Mouse (Mus musculus): Measurements from ENCODE around the gene Fndc3c1. TPM values are rescaled to one million over a fixed set of nuclear protein-coding genes. Genes with fewer than 3 reads are reported as not detected.
A peak's percentile ranks its signal among the peaks of the same experiment; 100 is the strongest.
"Not testable (repeated sequence)": the region's sequence is repeated elsewhere in the genome, so short reads cannot be mapped to it uniquely, and the experiment has no call there.

The Fndc3c1 gene
- polyA plus RNA-seq (2014; fragmentation: Nextera tagmentation; extraction: Ambion mirVana), result 7.6 and 12.4 TPM in 2 replicates

DNA sequence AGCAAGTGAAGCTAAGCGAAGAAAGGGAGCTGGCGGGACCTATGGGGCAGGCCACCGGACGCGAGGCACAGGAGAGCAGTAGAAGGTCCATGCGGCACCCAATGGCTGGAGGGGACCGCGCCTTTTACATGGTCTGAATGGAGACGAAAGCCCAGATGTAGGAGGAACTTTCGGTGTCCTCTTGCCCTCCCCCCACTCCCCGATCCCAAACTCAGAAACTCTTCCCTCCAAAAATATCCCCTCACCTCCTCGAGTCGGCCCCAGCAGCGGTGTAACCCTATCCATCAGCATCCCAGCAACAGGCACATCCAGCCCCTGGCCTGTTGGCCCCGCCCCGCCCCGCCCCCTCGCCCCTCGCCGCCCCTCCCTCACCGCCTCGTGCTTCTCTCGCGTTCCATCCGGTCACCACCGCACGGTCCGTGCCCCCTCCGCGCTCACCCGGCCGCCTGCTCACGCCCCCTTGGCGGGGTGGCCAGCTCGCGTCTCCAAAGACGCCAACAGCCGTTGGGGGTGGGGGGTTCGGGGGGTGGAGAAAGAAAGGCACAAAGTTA lies at the start of gene Fndc3c1:
Gene Fndc3c1 (minus strand): TSS at position 301 of the 551 bp plus-strand sequence.
- peaks cover 20% of the 10 kb centered on the region for H3K27me3 ChIP-seq (replicated peaks; ENCODE audit: control insufficient read depth, insufficient read depth, low read length)
- DNase-seq (ENCODE audit: low spot score), result peak; percentile 38
- peak; percentile 86 for ATAC-seq (replicated peaks; ENCODE audit: low FRiP score)

DNA sequence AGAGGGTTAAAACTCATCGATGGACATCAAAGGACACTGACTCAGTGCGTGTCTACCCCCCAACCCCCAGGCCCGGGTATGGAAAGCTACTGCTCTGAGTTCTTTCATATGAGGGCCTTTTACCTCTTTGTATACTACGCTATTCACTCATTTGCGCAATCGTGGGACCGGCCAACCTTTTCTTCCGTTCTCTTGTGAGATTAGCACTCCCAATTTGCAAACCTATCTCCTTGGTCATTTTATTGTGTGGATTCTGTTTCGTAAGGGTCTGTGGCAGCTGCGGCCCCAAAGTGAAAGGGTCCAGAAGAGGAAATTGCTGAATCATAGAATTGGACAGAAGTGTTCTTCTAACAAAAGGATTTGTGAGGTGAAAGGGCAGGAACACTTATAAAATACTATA lies 1.2 kb upstream of the Fndc3c1 start:
- Histone ChIP-seq H3K9ac (ENCODE audit: low read depth, low read length) (no peak overlapping the region), H3K27ac (ENCODE audit: low read depth, low read length) (no peak overlapping the region), H3K36me3 (ENCODE audit: control insufficient read depth, insufficient read depth, low read length) (no peaks in the 10 kb centered on the region), H3K4me1 (replicated peaks; ENCODE audit: control insufficient read depth, insufficient read depth, low read length) (no peaks in the 10 kb centered on the region), H3K27me3 (replicated peaks; ENCODE audit: control insufficient read depth, insufficient read depth, low read length) (peaks cover 20% of the 10 kb centered on the region), H3K4me2 (no peak overlapping the region), H3K4me3 (ENCODE audit: low read depth, low read length) (no peak overlapping the region), H3K9me3 (ENCODE audit: control insufficient read depth, low read length) (no peaks in the 10 kb centered on the region)
- 33% methylated on average over 10 of the region's 10 CpGs for WGBS
- DNase-seq (ENCODE audit: low spot score), result no peak
- ATAC-seq (replicated peaks; ENCODE audit: low FRiP score), result no peak

More for the DNA sequence above, at the start of gene Fndc3c1:
- Histone ChIP-seq H3K4me2 (peak within 1 kb of the TSS; percentile 64), H3K27ac (ENCODE audit: low read depth, low read length) (0 out of 2 replicates have a peak within 1 kb of the TSS, but pooled peaks have one; percentile 7), H3K4me1 (replicated peaks; ENCODE audit: control insufficient read depth, insufficient read depth, low read length) (no peaks in the 10 kb centered on the region), H3K9me3 (ENCODE audit: control insufficient read depth, low read length) (no peaks in the 10 kb centered on the region), H3K4me3 (ENCODE audit: low read depth, low read length) (peak within 1 kb of the TSS; percentile 43), H3K9ac (ENCODE audit: low read depth, low read length) (no peak within 1 kb of the TSS), H3K36me3 (ENCODE audit: control insufficient read depth, insufficient read depth, low read length) (no peaks in the 10 kb centered on the region)
- 11% methylated on average over 35 of the region's 39 CpGs for WGBS

- ATAC-seq (replicated peaks; ENCODE audit: low FRiP score), result peak; percentile 39; the same call in 1 of the 2 replicates
- Histone ChIP-seq H3K4me2 (peak overlapping the region; percentile 64), H3K9me3 (ENCODE audit: control insufficient read depth, low read length) (no peaks in the 10 kb centered on the region), H3K27ac (ENCODE audit: low read depth, low read length) (0 out of 2 replicates have a peak overlapping the region, but pooled peaks have one; percentile 7), H3K36me3 (ENCODE audit: control insufficient read depth, insufficient read depth, low read length) (no peaks in the 10 kb centered on the region), H3K27me3 (replicated peaks; ENCODE audit: control insufficient read depth, insufficient read depth, low read length) (peaks cover 20% of the 10 kb centered on the region), H3K4me1 (replicated peaks; ENCODE audit: control insufficient read depth, insufficient read depth, low read length) (no peaks in the 10 kb centered on the region), H3K4me3 (ENCODE audit: low read depth, low read length) (peak overlapping the region; percentile 43), H3K9ac (ENCODE audit: low read depth, low read length) (no peak overlapping the region)
- 30% methylated on average over 13 of the region's 13 CpGs for WGBS
- no peak for DNase-seq (ENCODE audit: low spot score)
Observed at GRCm38 (mm10) chrX:106485671-106486070, 470 bp upstream of the Fndc3c1 start.

DNA sequence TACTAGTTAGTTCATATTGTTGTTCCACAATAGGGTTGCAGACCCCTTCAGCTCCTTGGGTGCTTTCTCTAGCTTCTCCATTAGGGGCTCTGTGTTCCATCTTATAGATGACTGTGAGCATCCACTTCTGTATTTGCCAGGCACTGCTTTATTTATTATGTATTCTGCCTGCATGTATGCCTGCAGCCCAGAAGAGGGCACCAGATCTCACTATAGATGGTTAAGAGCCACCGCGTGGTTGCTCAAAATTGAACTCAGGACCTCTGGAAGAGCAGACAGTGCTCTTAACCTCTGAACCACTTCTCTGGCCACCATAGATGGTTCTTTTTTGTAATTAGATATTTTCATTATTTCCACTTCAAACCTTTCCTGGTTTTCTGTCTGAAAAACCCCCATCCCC lies 5.3 kb downstream of the Fndc3c1 start:
- not testable (repeated sequence) for H3K4me1 ChIP-seq (replicated peaks; ENCODE audit: control insufficient read depth, insufficient read depth, low read length); H3K36me3 ChIP-seq (ENCODE audit: control insufficient read depth, insufficient read depth, low read length); H3K9ac ChIP-seq (ENCODE audit: low read depth, low read length); H3K27me3 ChIP-seq (replicated peaks; ENCODE audit: control insufficient read depth, insufficient read depth, low read length); H3K27ac ChIP-seq (ENCODE audit: low read depth, low read length); DNase-seq (ENCODE audit: low spot score); H3K4me2 ChIP-seq; ATAC-seq (replicated peaks; ENCODE audit: low FRiP score); H3K4me3 ChIP-seq (ENCODE audit: low read depth, low read length); H3K9me3 ChIP-seq (ENCODE audit: control insufficient read depth, low read length)
- WGBS, result 25% methylated on average over 2 of the region's 2 CpGs

DNA sequence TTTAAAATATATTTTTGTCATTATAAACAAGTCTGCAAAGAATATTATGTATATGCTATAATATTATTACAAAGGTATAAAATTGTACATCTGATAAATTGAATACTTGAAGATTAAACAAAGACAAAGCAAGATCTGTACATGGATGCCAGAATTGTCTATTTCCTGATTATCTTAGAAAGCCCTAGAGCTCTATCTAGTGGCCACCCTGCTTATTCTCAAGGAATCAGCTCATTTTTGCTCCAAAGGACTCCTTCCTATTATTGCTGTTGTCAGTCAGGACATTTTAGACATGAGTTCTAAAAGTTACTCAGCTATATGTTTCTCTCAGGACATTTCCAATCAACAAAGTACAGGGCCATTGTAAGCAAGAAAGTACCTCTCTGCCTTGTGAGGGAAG lies 99.9 kb downstream of the Fndc3c1 start:
- H3K27me3 ChIP-seq (replicated peaks; ENCODE audit: control insufficient read depth, insufficient read depth, low read length), result no peaks in the 10 kb centered on the region
- ATAC-seq (replicated peaks; ENCODE audit: low FRiP score), result no peak

DNA sequence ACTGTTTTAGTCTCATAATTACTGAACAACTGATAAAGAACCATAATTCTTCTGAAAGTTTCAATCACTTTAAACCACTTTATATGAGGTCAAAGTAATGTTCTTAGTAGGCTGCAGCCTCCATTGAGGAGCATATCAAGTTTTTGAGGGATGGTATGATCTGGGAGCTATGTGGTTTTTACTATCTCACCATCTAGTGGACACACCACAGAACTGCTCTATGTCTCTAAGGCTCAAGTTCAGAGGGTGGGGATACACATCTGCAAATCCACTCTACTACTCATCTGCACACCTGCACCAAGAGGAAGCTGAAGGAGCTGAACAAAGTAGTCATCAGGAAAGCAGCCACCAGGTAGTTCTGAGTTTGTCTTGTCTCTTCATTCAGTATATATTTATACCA lies 104.6 kb downstream of the Fndc3c1 start:
- ATAC-seq (replicated peaks; ENCODE audit: low FRiP score), result no peak

More for the DNA sequence above, 99.9 kb downstream of the Fndc3c1 start:
- no peak overlapping the region for H3K4me2 ChIP-seq
- H3K27ac ChIP-seq (ENCODE audit: low read depth, low read length), result no peak overlapping the region
- H3K9ac ChIP-seq (ENCODE audit: low read depth, low read length), result no peak overlapping the region
- H3K9me3 ChIP-seq (ENCODE audit: control insufficient read depth, low read length), result no peaks in the 10 kb centered on the region
- no peaks in the 10 kb centered on the region for H3K4me1 ChIP-seq (replicated peaks; ENCODE audit: control insufficient read depth, insufficient read depth, low read length)
- no peak overlapping the region for H3K4me3 ChIP-seq (ENCODE audit: low read depth, low read length)
- no peak for DNase-seq (ENCODE audit: low spot score)
- no peaks in the 10 kb centered on the region for H3K36me3 ChIP-seq (ENCODE audit: control insufficient read depth, insufficient read depth, low read length)

More for the DNA sequence above, 104.6 kb downstream of the Fndc3c1 start:
- no peaks in the 10 kb centered on the region for H3K27me3 ChIP-seq (replicated peaks; ENCODE audit: control insufficient read depth, insufficient read depth, low read length)
- H3K4me3 ChIP-seq (ENCODE audit: low read depth, low read length), result no peak overlapping the region
- no peaks in the 10 kb centered on the region for H3K36me3 ChIP-seq (ENCODE audit: control insufficient read depth, insufficient read depth, low read length)
- no peaks in the 10 kb centered on the region for H3K4me1 ChIP-seq (replicated peaks; ENCODE audit: control insufficient read depth, insufficient read depth, low read length)
- H3K9ac ChIP-seq (ENCODE audit: low read depth, low read length), result no peak overlapping the region
- no peak for DNase-seq (ENCODE audit: low spot score)
- no peak overlapping the region for H3K27ac ChIP-seq (ENCODE audit: low read depth, low read length)
- H3K4me2 ChIP-seq, result no peak overlapping the region
- H3K9me3 ChIP-seq (ENCODE audit: control insufficient read depth, low read length), result no peaks in the 10 kb centered on the region

Small RNA genes within 50 kb of the gene (microRNA-seq; reads per million reads assigned to microRNA genes)
- gene Gm27428 (ENCODE audit: borderline number of aligned reads), result not detected

Other genes starting within 250 kb of the Fndc3c1 start
- gene Fnd3c2, start 230.0 kb downstream of the Fndc3c1 start, polyA plus RNA-seq (2014; fragmentation: Nextera tagmentation; extraction: Ambion mirVana), result not detected in 2 replicates
- gene Gm5127, start 97.8 kb upstream of the Fndc3c1 start, polyA plus RNA-seq (2014; fragmentation: Nextera tagmentation; extraction: Ambion mirVana), result not detected in 2 replicates
- 1.6 and 2.2 TPM in 2 replicates for gene Cysltr1, start 118.3 kb upstream of the Fndc3c1 start, polyA plus RNA-seq (2014; fragmentation: Nextera tagmentation; extraction: Ambion mirVana)